Mouse (Mus musculus): Measurements from ENCODE around the gene Rbm33.

GRCm38 (mm10) chr5:28373498-28374427, 56.8 kb downstream of the Rbm33 start:
- no peak for TF ChIP-seq GATA1 (IDR thresholded peaks at IDR 0.05; ENCODE audit: low read length)
- TF ChIP-seq TAL1 (IDR thresholded peaks at IDR 0.05; ENCODE audit: low read length), result no peak
